In genomic region chr11:103027570-103028175, GRCm38 (mm10) we compare ENCODE assay signal across 8 mouse cellular contexts. TPM values are rescaled to one million over a fixed set of nuclear protein-coding genes. Genes with fewer than 3 reads are reported as not detected.
DNase-seq lines count a peak whose midpoint lies in the region; ATAC-seq lines count a peak whose summit lies in the region.

No protein-coding gene starts in this region.

- H3K27ac ChIP-seq in heart, embryonic 16.5 days (ENCODE audit: low read length) = peak overlapping the region; percentile 84
- H3K27ac ChIP-seq in hindbrain, embryonic 13.5 days = peak overlapping the region; percentile 58
- peak overlapping the region; percentile 58 for H3K27ac ChIP-seq in midbrain, embryonic 14.5 days (replicated peaks; ENCODE audit: low read depth, low read length)

- H3K36me3 ChIP-seq in heart, embryonic 16.5 days (ENCODE audit: control insufficient read depth, insufficient read depth) = peaks cover 6% of the 10 kb centered on the region
- no peaks in the 10 kb centered on the region for H3K36me3 ChIP-seq in hindbrain, embryonic 13.5 days
- 0 out of 2 replicates have a peak, but pooled peaks cover 7% of the 10 kb centered on the region for H3K36me3 ChIP-seq in midbrain, embryonic 14.5 days (ENCODE audit: control insufficient read depth, insufficient read depth, low read length)

- H3K9me3 ChIP-seq in heart, embryonic 16.5 days (replicated peaks; ENCODE audit: control insufficient read depth, low read length) = no peaks in the 10 kb centered on the region
- H3K9me3 ChIP-seq in hindbrain, embryonic 13.5 days = no peaks in the 10 kb centered on the region
- no peaks in the 10 kb centered on the region for H3K9me3 ChIP-seq in midbrain, embryonic 14.5 days (ENCODE audit: control insufficient read depth, low read length)

- DNase-seq in heart, postnatal 10 days = no peak
- DNase-seq in MEL-GATA-1-ER (ENCODE audit: extremely low read depth, low read depth) = peak; percentile 70
- DNase-seq in midbrain, embryonic 14.5 days = no peak
- DNase-seq in cerebellum, adult 9-10 months = no peak
- DNase-seq in left cerebral cortex, postnatal 25 days (ENCODE audit: low spot score in 2 of 2) = no peak

- peak; percentile 8; the same call in 1 of the 2 replicates for ATAC-seq in heart, embryonic 16.5 days (replicated peaks; ENCODE audit: extremely low read depth, insufficient read depth, low FRiP score)
- ATAC-seq in hindbrain, embryonic 13.5 days (ENCODE audit: low FRiP score) = peak; percentile 15
- ATAC-seq in midbrain, embryonic 14.5 days (ENCODE audit: low FRiP score, low TSS enrichment) = peak; percentile 15
- no peak for ATAC-seq in activated CD4-positive, CD25-positive, alpha-beta regulatory T cell, adult 4 months

- peak overlapping the region; percentile 83 for H3K9ac ChIP-seq in heart, embryonic 16.5 days (ENCODE audit: low read length)
- peak overlapping the region; percentile 74 for H3K9ac ChIP-seq in hindbrain, embryonic 13.5 days
- H3K9ac ChIP-seq in midbrain, embryonic 14.5 days (replicated peaks; ENCODE audit: low read length) = peak overlapping the region; percentile 42

- H3K4me3 ChIP-seq in heart, embryonic 16.5 days (ENCODE audit: low read length) = peak overlapping the region; percentile 89
- H3K4me3 ChIP-seq in hindbrain, embryonic 13.5 days = peak overlapping the region; percentile 60
- peak overlapping the region; percentile 59 for H3K4me3 ChIP-seq in midbrain, embryonic 14.5 days (replicated peaks; ENCODE audit: low read depth, low read length)

- intact Hi-C loops in heart, postnatal 10 days (cut with DNase I) = no loop called here
- intact Hi-C loops in left cerebral cortex, postnatal 25 days (cut with DNase I) = loop anchor here (1.0 kb wide), 1 partner anchor 10 kb away; no protein-coding TSS in a partner anchor

- WGBS in heart, embryonic 16.5 days = 16% methylated on average over 8 of the region's 8 CpGs
- WGBS in hindbrain, embryonic 13.5 days = 15% methylated on average over 8 of the region's 8 CpGs
- WGBS in midbrain, embryonic 14.5 days = 17% methylated on average over 8 of the region's 8 CpGs

- peaks cover 14% of the 10 kb centered on the region for H3K4me1 ChIP-seq in heart, embryonic 16.5 days (ENCODE audit: control insufficient read depth, insufficient read depth, low read length)
- peaks cover 29% of the 10 kb centered on the region for H3K4me1 ChIP-seq in hindbrain, embryonic 13.5 days (replicated peaks)
- peaks cover 8% of the 10 kb centered on the region for H3K4me1 ChIP-seq in midbrain, embryonic 14.5 days (ENCODE audit: control insufficient read depth, insufficient read depth, low read length)

- no peaks in the 10 kb centered on the region for H3K27me3 ChIP-seq in heart, embryonic 16.5 days (ENCODE audit: control insufficient read depth, insufficient read depth, low read length)
- no peaks in the 10 kb centered on the region for H3K27me3 ChIP-seq in hindbrain, embryonic 13.5 days
- no peaks in the 10 kb centered on the region for H3K27me3 ChIP-seq in midbrain, embryonic 14.5 days (ENCODE audit: control insufficient read depth, insufficient read depth, low read length)

- H3K4me2 ChIP-seq in heart, embryonic 16.5 days (ENCODE audit: low read depth, low read length) = peak overlapping the region; percentile 74
- H3K4me2 ChIP-seq in hindbrain, embryonic 13.5 days = peak overlapping the region; percentile 69
- H3K4me2 ChIP-seq in midbrain, embryonic 14.5 days (ENCODE audit: low read length) = peak overlapping the region; percentile 64

RNA-seq across cellular contexts. Expression of gene Nmt1, which starts 0.3 kb away (rescaled TPM):
- 39.1 and 41.7 TPM in 2 replicates for polyA plus RNA-seq in heart, embryonic 16.5 days (2015; fragmentation: Nextera tagmentation; extraction: Ambion mirVana)
- total RNA-seq in heart, postnatal 10 days (2021) = 10 to 100 TPM; 61.4 to 63.2 TPM
- polyA plus RNA-seq in hindbrain, embryonic 13.5 days (2015; fragmentation: Nextera tagmentation; extraction: Ambion mirVana) = 37.8 and 44.5 TPM in 2 replicates
- polyA plus RNA-seq in midbrain, embryonic 14.5 days (2014; fragmentation: Nextera tagmentation; extraction: Ambion mirVana) = 30.7 and 38.0 TPM in 2 replicates
- 10 to 100 TPM; 62.2 to 99.9 TPM for polyA plus RNA-seq in activated CD4-positive, CD25-positive, alpha-beta regulatory T cell, adult 4 months (2017; shearing (Covaris generic))
- 100 to 1,000 TPM; 122 to 124 TPM for total RNA-seq in left cerebral cortex, postnatal 25 days (2021)

RNA-seq across cellular contexts. Expression of gene Dcakd, which starts 0.5 kb away (rescaled TPM):
- 66.9 and 77.5 TPM in 2 replicates for polyA plus RNA-seq in heart, embryonic 16.5 days (2015; fragmentation: Nextera tagmentation; extraction: Ambion mirVana)
- 10 to 100 TPM; 62.5 to 70.5 TPM for total RNA-seq in heart, postnatal 10 days (2021)
- polyA plus RNA-seq in hindbrain, embryonic 13.5 days (2015; fragmentation: Nextera tagmentation; extraction: Ambion mirVana) = 164 and 165 TPM in 2 replicates
- 183 and 209 TPM in 2 replicates for polyA plus RNA-seq in midbrain, embryonic 14.5 days (2014; fragmentation: Nextera tagmentation; extraction: Ambion mirVana)
- polyA plus RNA-seq in activated CD4-positive, CD25-positive, alpha-beta regulatory T cell, adult 4 months (2017; shearing (Covaris generic)) = 10 to 100 TPM; 23.5 to 25.6 TPM
- total RNA-seq in left cerebral cortex, postnatal 25 days (2021) = 10 to 100 TPM; 67.7 to 68.1 TPM
